Mouse (Mus musculus) stomach, embryonic 14.5 days (tissue): Measurements from ENCODE around the gene Chn2. TPM values are rescaled to one million over a fixed set of nuclear protein-coding genes. Genes with fewer than 3 reads are reported as not detected.

Experiments
- ATAC-seq: fragments of 200-750 bp; cut with Nextera tagmentation; 2 replicates; pipeline ENCODE4 v1.8.0; 2017; ENCODE audit warnings: low read depth, moderate TSS enrichment; ENCODE audit not compliant: insufficient number of reproducible peaks, insufficient read depth, low FRiP score
- H3K27ac ChIP-seq: fragments of 300-500 bp; sonication (generic); 2 replicates; pipeline ENCODE4 v1.5.1; 2014; ENCODE audit warnings: mild to moderate bottlenecking, low read length, moderate library complexity, mixed read lengths
- H3K27me3 ChIP-seq: fragments of 300-500 bp; sonication (generic); 2 replicates; pipeline ENCODE4 v1.6.1; 2014; ENCODE audit warnings: low read length, control low read depth, mixed read lengths; ENCODE audit not compliant: control insufficient read depth, insufficient read depth
- H3K36me3 ChIP-seq: fragments of 300-500 bp; sonication (generic); 2 replicates; pipeline ENCODE4 v1.6.1; 2014; ENCODE audit warnings: mild to moderate bottlenecking, control low read depth, low read length, moderate library complexity, mixed read lengths; ENCODE audit not compliant: control insufficient read depth, insufficient read depth
- H3K4me1 ChIP-seq: fragments of 300-500 bp; sonication (generic); 2 replicates; pipeline ENCODE4 v1.6.1; 2014; ENCODE audit warnings: low read length, control low read depth, mixed read lengths; ENCODE audit not compliant: control insufficient read depth, insufficient read depth
- H3K4me2 ChIP-seq: fragments of 300-500 bp; sonication (generic); replicated peaks from 2 replicates; pipeline ENCODE4 v1.6.1; 2014; ENCODE audit warnings: low read depth, low read length, control low read depth
- H3K4me3 ChIP-seq: fragments of 300-500 bp; sonication (generic); 2 replicates; pipeline ENCODE4 v1.5.1; 2014; ENCODE audit warnings: low read depth, low read length, control low read depth
- H3K9ac ChIP-seq: fragments of 300-500 bp; sonication (generic); replicated peaks from 2 replicates; pipeline ENCODE4 v1.6.1; 2014; ENCODE audit warnings: low read depth, mild to moderate bottlenecking, control low read depth, low read length, moderate library complexity, mixed read lengths
- H3K9me3 ChIP-seq: fragments of 300-500 bp; sonication (generic); 2 replicates; pipeline ENCODE4 v1.6.1; 2016; ENCODE audit warnings: low read depth, low read length, control low read depth; ENCODE audit not compliant: control insufficient read depth
- WGBS: fragments of 180-500 bp; shearing (Covaris S2); extraction: QIAGEN DNeasy Blood & Tissue Kit; methylation state at CpG from one replicate; pipeline ENCODE4 v1.1.7; 2014; 5-methylcytosine and 5-hydroxymethylcytosine counted together
- polyA plus RNA-seq: library from polyadenylated mRNA; unstranded; fragments of >200 nt; fragmentation: Nextera tagmentation; extraction: Ambion mirVana; gene quantifications from 2 replicates; pipeline ENCODE4 v1.2.1, GENCODE M21; 2014

Gene Chn2
- polyA plus RNA-seq, 1 experiment from 2014 or later = 19.1 TPM

DNA sequence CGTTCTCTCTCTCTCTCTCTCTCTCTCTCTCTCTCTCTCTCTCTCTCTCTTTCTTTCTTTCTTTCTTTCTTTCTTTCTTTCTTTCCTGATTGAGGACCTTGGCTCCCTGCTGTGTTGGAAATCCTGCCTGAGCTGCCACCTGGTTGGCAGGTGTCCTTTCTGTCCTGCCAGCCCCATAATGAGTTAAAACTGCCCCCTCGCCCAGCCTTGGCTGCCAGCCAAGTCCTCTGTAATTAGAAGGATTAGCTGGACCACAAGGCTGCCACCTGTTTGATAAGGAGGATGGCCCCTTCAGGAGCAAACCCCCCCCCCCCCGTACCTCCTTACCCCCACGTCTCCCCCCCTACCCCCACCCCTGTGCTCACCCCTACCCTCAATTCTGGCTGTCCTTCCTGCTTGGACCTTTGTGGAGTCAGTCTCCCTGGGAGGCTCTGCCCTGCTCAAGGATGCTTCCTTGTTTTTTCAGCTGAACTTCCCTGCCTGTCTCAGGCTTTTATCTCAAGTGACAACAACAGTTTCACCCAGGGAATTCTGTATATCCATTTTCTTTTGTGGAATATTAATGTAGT is 72.1 kb downstream of the Chn2 start:
- no peak for ATAC-seq
- WGBS = 13% methylated on average over 4 of the region's 4 CpGs

DNA sequence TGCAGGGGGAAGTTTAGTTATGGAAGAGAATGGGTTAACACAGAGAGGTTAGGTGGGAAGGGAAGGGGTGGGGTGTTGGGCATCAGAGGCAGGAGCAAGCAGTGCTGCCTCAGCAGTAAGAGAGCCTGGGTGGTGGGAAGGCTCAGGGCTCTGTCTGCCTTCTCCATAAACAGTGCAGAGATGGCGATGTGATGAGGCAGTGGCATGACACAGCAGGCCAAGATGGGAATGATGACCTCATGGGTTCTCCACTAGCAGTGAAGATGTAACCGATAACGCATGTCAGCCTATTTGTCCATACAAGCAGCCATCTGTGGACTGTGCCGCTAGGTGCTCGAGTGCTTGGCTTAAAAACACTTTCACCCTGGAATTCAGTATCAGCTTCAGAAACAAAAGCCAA is 74.0 kb downstream of the Chn2 start:
- no peaks in the 10 kb centered on the region for H3K36me3 ChIP-seq
- WGBS = 84% methylated on average over 5 of the region's 5 CpGs
- 0 out of 2 replicates have a peak, but pooled peaks have one; percentile 46 for ATAC-seq

More for the DNA sequence above, 72.1 kb downstream of the Chn2 start:
- H3K27ac ChIP-seq = no peak overlapping the region
- no peaks in the 10 kb centered on the region for H3K27me3 ChIP-seq
- H3K4me1 ChIP-seq = no peaks in the 10 kb centered on the region
- H3K4me2 ChIP-seq = no peak overlapping the region
- H3K36me3 ChIP-seq = no peaks in the 10 kb centered on the region
- H3K9ac ChIP-seq = no peak overlapping the region
- H3K4me3 ChIP-seq = no peak overlapping the region
- H3K9me3 ChIP-seq = no peaks in the 10 kb centered on the region

DNA sequence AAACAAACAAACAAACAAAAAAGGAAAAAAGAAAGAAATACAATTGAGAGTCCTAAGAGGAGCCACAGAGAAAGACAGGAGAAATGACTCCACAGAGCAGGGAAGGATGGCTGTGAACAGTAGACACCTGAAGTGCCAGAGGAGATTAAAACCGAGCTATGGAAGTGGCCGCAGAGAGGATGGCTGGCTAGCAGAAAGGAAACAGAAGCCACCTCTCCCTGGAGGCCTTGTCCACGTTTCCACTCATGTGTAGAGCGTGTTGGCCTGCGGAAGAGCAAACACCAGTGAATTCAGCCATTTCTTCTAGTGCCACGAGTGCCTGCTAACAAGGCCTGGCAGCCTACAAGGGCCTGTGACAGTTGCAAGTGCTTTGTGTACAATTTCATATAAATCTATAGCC is 75.1 kb downstream of the Chn2 start:
- H3K4me2 ChIP-seq = no peak overlapping the region
- no peaks in the 10 kb centered on the region for H3K4me1 ChIP-seq
- no peak overlapping the region for H3K4me3 ChIP-seq
- no peaks in the 10 kb centered on the region for H3K36me3 ChIP-seq
- H3K9me3 ChIP-seq = no peaks in the 10 kb centered on the region
- no peaks in the 10 kb centered on the region for H3K27me3 ChIP-seq
- H3K9ac ChIP-seq = no peak overlapping the region
- ATAC-seq = no peak
- 86% methylated on average over 6 of the region's 6 CpGs for WGBS
- no peak overlapping the region for H3K27ac ChIP-seq

More for the DNA sequence above, 74.0 kb downstream of the Chn2 start:
- Histone ChIP-seq H3K9me3 (no peaks in the 10 kb centered on the region), H3K27ac (no peak overlapping the region), H3K4me3 (no peak overlapping the region), H3K4me1 (no peaks in the 10 kb centered on the region), H3K4me2 (no peak overlapping the region), H3K9ac (no peak overlapping the region), H3K27me3 (no peaks in the 10 kb centered on the region)

DNA sequence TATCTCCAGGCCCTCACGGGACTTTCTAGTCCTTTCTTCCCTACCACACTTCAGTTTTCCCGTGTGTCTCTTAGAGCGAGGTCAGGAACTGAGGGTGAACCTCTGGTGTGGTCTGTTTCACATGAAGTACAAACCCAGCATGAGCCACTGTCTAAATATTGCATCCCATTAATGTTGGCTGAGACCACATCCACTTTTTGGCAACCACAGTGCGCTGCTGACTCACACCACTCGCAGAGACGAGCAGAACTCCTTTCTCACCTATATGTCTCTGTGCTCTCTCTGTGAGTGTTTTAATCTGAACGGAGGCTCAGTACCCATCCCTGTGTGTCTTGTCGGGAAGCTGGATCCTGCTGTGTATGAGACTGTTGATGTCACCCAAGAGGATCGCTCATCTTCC is 76.9 kb downstream of the Chn2 start:
- Histone ChIP-seq H3K27ac (no peak overlapping the region), H3K36me3 (no peaks in the 10 kb centered on the region), H3K9ac (no peak overlapping the region), H3K4me2 (no peak overlapping the region), H3K27me3 (no peaks in the 10 kb centered on the region), H3K9me3 (no peaks in the 10 kb centered on the region), H3K4me3 (no peak overlapping the region), H3K4me1 (0 out of 2 replicates have a peak, but pooled peaks cover 5% of the 10 kb centered on the region)
- WGBS = 88% methylated on average over 9 of the region's 9 CpGs
- ATAC-seq = no peak

DNA sequence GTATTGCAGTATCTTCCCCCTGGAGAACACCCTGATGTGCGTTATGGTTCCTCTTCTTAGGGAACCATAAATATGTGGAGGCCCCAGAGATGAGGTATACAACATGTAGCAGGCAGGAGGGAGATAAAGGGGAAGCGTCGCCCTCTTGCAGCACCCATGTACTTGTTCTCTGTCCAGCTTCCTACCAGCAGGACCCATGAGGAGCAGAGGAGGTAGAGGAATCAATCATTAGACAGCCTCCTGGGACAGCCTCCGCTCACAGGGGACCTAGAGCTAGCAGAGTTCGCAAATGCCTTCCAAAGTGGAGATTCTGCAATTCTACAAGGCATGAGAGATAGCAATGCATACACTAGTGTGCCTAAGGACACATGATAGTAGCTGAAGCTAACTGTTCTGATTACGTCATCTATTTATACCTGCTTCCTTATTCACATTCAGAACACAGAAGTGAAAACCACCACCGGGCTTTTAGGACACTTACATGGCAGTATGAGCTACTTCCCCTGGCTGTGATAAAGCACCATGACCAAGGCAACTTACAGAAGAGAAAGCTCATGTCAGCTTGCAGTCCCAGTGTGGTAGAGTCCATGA is 77.7 kb downstream of the Chn2 start:
- 87% methylated on average over 7 of the region's 7 CpGs for WGBS
- H3K4me1 ChIP-seq = 0 out of 2 replicates have a peak, but pooled peaks cover 5% of the 10 kb centered on the region
- H3K9me3 ChIP-seq = no peaks in the 10 kb centered on the region
- no peak for ATAC-seq
- H3K27ac ChIP-seq = no peak overlapping the region
- no peaks in the 10 kb centered on the region for H3K27me3 ChIP-seq
- no peaks in the 10 kb centered on the region for H3K36me3 ChIP-seq
- no peak overlapping the region for H3K9ac ChIP-seq
- no peak overlapping the region for H3K4me3 ChIP-seq
- H3K4me2 ChIP-seq = no peak overlapping the region

DNA sequence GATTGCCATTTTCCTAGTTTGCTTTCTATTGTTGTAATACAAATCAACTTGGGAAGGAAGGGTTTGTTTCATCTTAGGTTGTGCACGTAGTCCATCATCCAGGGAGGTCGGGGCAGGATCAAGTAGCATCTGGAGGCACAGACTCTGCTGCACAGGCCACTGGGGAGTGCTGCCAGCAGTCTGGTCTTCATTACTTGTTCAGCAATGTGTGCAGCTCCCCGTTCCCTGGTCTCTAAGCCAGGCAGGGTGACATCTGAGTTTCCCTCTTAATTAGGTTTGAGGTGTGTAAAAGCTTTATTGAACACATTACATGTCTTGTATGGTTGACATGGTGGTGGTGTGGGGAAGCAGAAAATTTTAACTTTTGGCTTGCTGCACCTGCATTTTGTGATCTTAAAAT is 79.0 kb downstream of the Chn2 start:
- no peaks in the 10 kb centered on the region for H3K36me3 ChIP-seq
- 0 out of 2 replicates have a peak, but pooled peaks cover 5% of the 10 kb centered on the region for H3K4me1 ChIP-seq
- no peaks in the 10 kb centered on the region for H3K27me3 ChIP-seq
- H3K27ac ChIP-seq = no peak overlapping the region
- H3K4me2 ChIP-seq = no peak overlapping the region
- H3K9me3 ChIP-seq = no peaks in the 10 kb centered on the region
- WGBS = 74% methylated on average over 3 of the region's 3 CpGs
- no peak overlapping the region for H3K4me3 ChIP-seq
- no peak for ATAC-seq
- no peak overlapping the region for H3K9ac ChIP-seq

DNA sequence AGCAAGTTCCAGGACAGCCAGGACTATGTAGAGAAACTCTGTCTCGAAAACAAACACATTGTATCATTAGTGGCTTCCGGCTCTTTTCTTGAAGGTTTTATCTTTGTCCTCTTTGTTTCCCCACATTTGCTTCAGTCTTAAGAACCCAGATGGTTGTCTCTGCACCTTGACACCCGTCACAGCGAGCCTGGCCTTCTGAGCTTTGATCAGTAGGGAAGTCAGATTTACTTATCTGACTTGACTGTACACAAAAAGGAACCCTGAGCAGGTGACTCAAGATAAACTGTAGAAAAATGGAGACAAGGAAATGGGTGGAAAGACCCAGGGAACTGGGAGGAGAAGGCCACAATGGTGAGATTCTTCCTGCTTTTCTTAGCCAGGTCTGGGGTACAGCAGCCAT is 79.5 kb downstream of the Chn2 start:
- no peak overlapping the region for H3K4me2 ChIP-seq
- no peak overlapping the region for H3K4me3 ChIP-seq
- no peaks in the 10 kb centered on the region for H3K9me3 ChIP-seq
- H3K36me3 ChIP-seq = no peaks in the 10 kb centered on the region
- H3K4me1 ChIP-seq = 0 out of 2 replicates have a peak, but pooled peaks cover 5% of the 10 kb centered on the region
- 63% methylated on average over 4 of the region's 4 CpGs for WGBS
- no peak overlapping the region for H3K27ac ChIP-seq
- no peak overlapping the region for H3K9ac ChIP-seq
- no peaks in the 10 kb centered on the region for H3K27me3 ChIP-seq
- ATAC-seq = 0 out of 2 replicates have a peak, but pooled peaks have one; percentile 58

DNA sequence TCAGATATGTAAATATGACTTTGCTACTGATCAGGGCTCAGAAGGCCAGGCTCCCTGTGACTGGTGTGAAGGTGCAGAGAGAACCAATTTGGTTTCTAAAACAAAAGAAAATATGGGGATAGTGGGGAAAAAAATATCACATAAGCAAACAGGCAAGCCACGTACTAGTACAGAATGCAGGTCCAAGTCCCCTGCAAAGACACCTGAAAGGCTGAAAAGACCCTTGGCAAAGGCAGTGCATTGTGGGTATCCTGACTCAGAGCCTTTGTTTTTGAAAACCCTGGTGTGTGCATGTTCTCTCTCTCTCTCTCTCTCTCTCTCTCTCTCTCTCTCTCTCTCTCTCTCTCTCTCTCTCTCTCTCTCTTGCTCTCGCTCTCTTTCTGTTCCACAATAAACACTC is 80.1 kb downstream of the Chn2 start:
- H3K9me3 ChIP-seq = no peaks in the 10 kb centered on the region
- H3K36me3 ChIP-seq = no peaks in the 10 kb centered on the region
- 85% methylated on average over 2 of the region's 2 CpGs for WGBS
- H3K4me3 ChIP-seq = no peak overlapping the region
- no peaks in the 10 kb centered on the region for H3K27me3 ChIP-seq
- H3K27ac ChIP-seq = no peak overlapping the region
- H3K4me2 ChIP-seq = no peak overlapping the region
- no peak for ATAC-seq
- H3K9ac ChIP-seq = no peak overlapping the region
- H3K4me1 ChIP-seq = 0 out of 2 replicates have a peak, but pooled peaks cover 5% of the 10 kb centered on the region
